Mouse (Mus musculus) right cerebral cortex, postnatal 10 days (tissue): ENCODE measurements at regions not wholly inside any gene's neighbourhood (a gene's known extent, or its start where the extent isn't known, plus 50 kb on each side); places are given as distances from the start of the nearest gene placed in this dataset.
"Not testable (repeated sequence)": the region's sequence is repeated elsewhere in the genome, so short reads cannot be mapped to it uniquely, and the experiment has no call there.

Source experiments
- DNase-seq, 2 experiments: peaks; one replicate each; pipeline ENCODE4 v3.0.0; 2021; ENCODE audit warnings: low spot score in 2 of 2

- no peak for DNase-seq
These were observed 836.6 kb downstream of the Gm9195 start for GRCm38 (mm10) chr14:71654785-71655627.

- no peak for DNase-seq
These were observed 849.1 kb downstream of the Gm9195 start for GRCm38 (mm10) chr14:71642536-71642935.

- DNase-seq: no peak
These were observed 852.6 kb downstream of the Gm9195 start for GRCm38 (mm10) chr14:71639083-71639482.

GRCm38 (mm10) chr14:71635091-71635490 is 856.5 kb downstream of the Gm9195 start:
- DNase-seq: no peak

GRCm38 (mm10) chr14:71609698-71610301 is 881.8 kb downstream of the Gm9195 start:
- no peak for DNase-seq

- no peak for DNase-seq
These were observed 887.9 kb downstream of the Gm9195 start for GRCm38 (mm10) chr14:71603710-71604109.

- no peak for DNase-seq
These were observed 893.8 kb downstream of the Gm9195 start for GRCm38 (mm10) chr14:71597859-71598258.

- peak; percentile 33 to 36 for DNase-seq
These were observed 902.9 kb downstream of the Gm9195 start for GRCm38 (mm10) chr14:71588694-71589240.

GRCm38 (mm10) chr14:71588006-71588405 is 903.6 kb downstream of the Gm9195 start:
- peak in 1 of 2 experiments; percentile 26 for DNase-seq

- no peak for DNase-seq
These were observed 926.8 kb downstream of the Gm9195 start for GRCm38 (mm10) chr14:71564816-71565215.

- peak in 1 of 2 experiments; percentile 17 for DNase-seq
These were observed 929.7 kb downstream of the Gm9195 start for GRCm38 (mm10) chr14:71561906-71562305.

- DNase-seq: not testable (repeated sequence)
These were observed 937.3 kb downstream of the Gm9195 start for GRCm38 (mm10) chr14:71554324-71554723.

GRCm38 (mm10) chr14:71543580-71543979 is 943.9 kb upstream of the Fam160b2 start:
- DNase-seq: no peak

GRCm38 (mm10) chr14:71532074-71532659 is 932.5 kb upstream of the Fam160b2 start:
- no peak for DNase-seq

GRCm38 (mm10) chr14:71531298-71531697 is 931.7 kb upstream of the Fam160b2 start:
- no peak for DNase-seq

- DNase-seq: no peak
These were observed 930.8 kb upstream of the Fam160b2 start for GRCm38 (mm10) chr14:71530421-71530820.

GRCm38 (mm10) chr14:71518541-71518940 is 918.9 kb upstream of the Fam160b2 start:
- no peak for DNase-seq

GRCm38 (mm10) chr14:71500851-71501250 is 901.2 kb upstream of the Fam160b2 start:
- no peak for DNase-seq

GRCm38 (mm10) chr14:71491201-71491600 is 891.6 kb upstream of the Fam160b2 start:
- peak in 1 of 2 experiments; percentile 28 for DNase-seq

GRCm38 (mm10) chr14:71486176-71486970 is 886.7 kb upstream of the Fam160b2 start:
- no peak for DNase-seq

GRCm38 (mm10) chr14:71475656-71476055 is 876.0 kb upstream of the Fam160b2 start:
- no peak for DNase-seq

- no peak for DNase-seq
These were observed 874.3 kb upstream of the Fam160b2 start for GRCm38 (mm10) chr14:71473907-71474306.
